Mouse (Mus musculus) spleen, adult 2 months (tissue): Measurements from ENCODE around the gene Sgpl1. TPM values are rescaled to one million over a fixed set of nuclear protein-coding genes. Genes with fewer than 3 reads are reported as not detected.

Experiments
- DNase-seq, 2 experiments: peaks; one replicate each; pipeline versions ENCODE4 v3.0.0 to v3.0.0-alpha.2; 2012 to 2021; ENCODE audit warnings: low spot score in 2 of 2, low read depth in 1 of 2
- H3K27ac ChIP-seq: fragments of 200-500 bp; 2 replicates; pipeline ENCODE4 v1.5.1; 2012; ENCODE audit warnings: low read length, inconsistent platforms; ENCODE audit not compliant: insufficient read depth
- H3K27me3 ChIP-seq: fragments of 200-500 bp; 2 replicates; pipeline ENCODE4 v1.6.1; 2012; ENCODE audit warnings: mild to moderate bottlenecking, moderate library complexity, low read length, inconsistent platforms; ENCODE audit not compliant: control insufficient read depth, insufficient read depth
- H3K36me3 ChIP-seq: fragments of 200-500 bp; 2 replicates; pipeline ENCODE4 v1.6.1; 2012; ENCODE audit warnings: mild to moderate bottlenecking, low read length, inconsistent platforms; ENCODE audit not compliant: control insufficient read depth, insufficient read depth
- H3K4me1 ChIP-seq: fragments of 200-500 bp; 2 replicates; pipeline ENCODE4 v1.6.1; 2011; ENCODE audit warnings: inconsistent platforms; ENCODE audit not compliant: control insufficient read depth, insufficient read depth, insufficient read length
- H3K4me3 ChIP-seq: fragments of 200-500 bp; 2 replicates; pipeline ENCODE4 v1.5.1; 2011; ENCODE audit warnings: mild to moderate bottlenecking, inconsistent platforms; ENCODE audit not compliant: insufficient read depth, insufficient read length; ENCODE audit errors: extremely low read depth
- CTCF ChIP-seq: fragments of 200-500 bp; IDR thresholded peaks from 2 replicates; pipeline ENCODE4 v1.5.1; 2011; ENCODE audit warnings: mild to moderate bottlenecking, inconsistent platforms; ENCODE audit not compliant: insufficient read depth, insufficient read length, insufficient replicate concordance; ENCODE audit errors: extremely low read depth
- POLR2A ChIP-seq: fragments of 200-500 bp; IDR thresholded peaks from 2 replicates; pipeline ENCODE4 v1.6.1; 2011; ENCODE audit warnings: low read depth, low read length, inconsistent platforms
- WGBS: fragments of 180-500 bp; shearing (Covaris S2); methylation state at CpG from one replicate; pipeline ENCODE4 v1.1.7; 2018; 5-methylcytosine and 5-hydroxymethylcytosine counted together
- polyA plus RNA-seq: library from polyadenylated mRNA; depleted of rRNA; stranded (reverse); fragments of >200 nt; gene quantifications from 2 replicates; pipeline ENCODE4 v1.2.3, GENCODE M21; 2012

Sgpl1 gene
- polyA plus RNA-seq, 1 experiment: 26.6 TPM

GRCm38 (mm10) chr10:61074643-61075042, 72.9 kb downstream of the Sgpl1 start:
- WGBS: 14% methylated on average over 1 of the region's 1 CpGs
- no peak for DNase-seq
- Histone ChIP-seq H3K4me1 (no peaks in the 10 kb centered on the region), H3K27ac (no peak overlapping the region), H3K36me3 (no peaks in the 10 kb centered on the region), H3K27me3 (no peaks in the 10 kb centered on the region), H3K4me3 (no peak overlapping the region)
- TF ChIP-seq CTCF: no peak

- Histone ChIP-seq H3K27me3 (no peaks in the 10 kb centered on the region), H3K4me3 (no peak overlapping the region), H3K27ac (no peak overlapping the region), H3K36me3 (no peaks in the 10 kb centered on the region), H3K4me1 (no peaks in the 10 kb centered on the region)
- TF ChIP-seq CTCF (peak; percentile 78), POLR2A (no peak)
- peak in 1 of 2 experiments; percentile 34 for DNase-seq
- WGBS: 14% methylated on average over 16 of the region's 16 CpGs
Measured at GRCm38 (mm10) chr10:61072324-61072723, 75.2 kb downstream of the Sgpl1 start.

GRCm38 (mm10) chr10:61069248-61069647, 78.3 kb downstream of the Sgpl1 start:
- DNase-seq: no peak
- TF ChIP-seq POLR2A: no peak
- no peak for TF ChIP-seq CTCF

DNA sequence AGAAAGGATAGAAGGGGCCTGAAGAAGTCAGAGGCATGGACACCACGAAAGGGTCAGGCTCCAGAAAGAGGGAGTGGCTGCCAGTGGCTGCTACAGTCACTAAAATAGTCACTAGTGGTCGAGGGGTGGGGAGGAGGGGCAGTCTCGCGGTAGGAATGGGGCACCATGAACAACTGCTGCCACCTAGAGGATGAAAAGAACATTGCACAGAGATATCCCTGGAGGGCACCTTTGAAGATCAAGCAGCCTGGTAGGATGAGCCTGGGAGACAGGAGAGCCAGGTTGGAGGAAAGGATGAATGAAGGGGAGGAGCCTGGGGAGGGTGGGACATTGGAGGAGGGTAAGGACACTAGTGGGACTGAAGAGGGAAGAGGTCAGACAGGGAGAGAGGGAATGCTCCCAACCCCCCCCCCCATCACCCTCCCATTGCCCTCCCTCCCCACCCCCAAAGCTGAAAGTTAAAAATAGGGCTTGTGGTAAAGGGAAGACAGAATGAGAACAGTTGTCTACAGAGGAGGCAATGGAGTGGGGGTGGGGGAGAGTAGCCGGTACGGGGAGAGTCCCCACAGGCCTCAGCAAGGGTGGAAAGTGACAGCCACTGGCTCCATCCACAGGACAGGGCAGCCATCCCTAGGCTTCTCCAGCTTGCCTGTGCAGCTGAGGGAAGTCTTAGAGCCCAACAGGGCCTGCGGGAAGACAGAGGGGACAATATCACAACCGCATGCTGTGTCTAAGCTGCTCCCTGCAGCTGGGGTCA, 78.9 kb downstream of the Sgpl1 start:
- 15% methylated on average over 8 of the region's 8 CpGs for WGBS
- H3K27me3 ChIP-seq: no peaks in the 10 kb centered on the region
- no peak for TF ChIP-seq POLR2A
- TF ChIP-seq CTCF: peak; percentile 46; the same call in 1 of the 2 replicates
- no peak overlapping the region for H3K4me3 ChIP-seq
- H3K4me1 ChIP-seq: no peaks in the 10 kb centered on the region
- peak; percentile 10 to 18 for DNase-seq
- H3K36me3 ChIP-seq: no peaks in the 10 kb centered on the region
- no peak overlapping the region for H3K27ac ChIP-seq

More at GRCm38 (mm10) chr10:61069248-61069647, 78.3 kb downstream of the Sgpl1 start:
- Histone ChIP-seq H3K27me3 (no peaks in the 10 kb centered on the region), H3K36me3 (no peaks in the 10 kb centered on the region), H3K4me3 (no peak overlapping the region), H3K4me1 (no peaks in the 10 kb centered on the region), H3K27ac (no peak overlapping the region)
- WGBS: 43% methylated on average over 13 of the region's 13 CpGs

- WGBS: 83% methylated on average over 13 of the region's 13 CpGs
- DNase-seq: no peak
- H3K27ac ChIP-seq: no peak overlapping the region
- no peaks in the 10 kb centered on the region for H3K36me3 ChIP-seq
- no peaks in the 10 kb centered on the region for H3K4me1 ChIP-seq
- H3K27me3 ChIP-seq: no peaks in the 10 kb centered on the region
- H3K4me3 ChIP-seq: no peak overlapping the region
- no peak for TF ChIP-seq POLR2A
- TF ChIP-seq CTCF: no peak
Measured at GRCm38 (mm10) chr10:61065287-61066005, 82.1 kb downstream of the Sgpl1 start.

DNA sequence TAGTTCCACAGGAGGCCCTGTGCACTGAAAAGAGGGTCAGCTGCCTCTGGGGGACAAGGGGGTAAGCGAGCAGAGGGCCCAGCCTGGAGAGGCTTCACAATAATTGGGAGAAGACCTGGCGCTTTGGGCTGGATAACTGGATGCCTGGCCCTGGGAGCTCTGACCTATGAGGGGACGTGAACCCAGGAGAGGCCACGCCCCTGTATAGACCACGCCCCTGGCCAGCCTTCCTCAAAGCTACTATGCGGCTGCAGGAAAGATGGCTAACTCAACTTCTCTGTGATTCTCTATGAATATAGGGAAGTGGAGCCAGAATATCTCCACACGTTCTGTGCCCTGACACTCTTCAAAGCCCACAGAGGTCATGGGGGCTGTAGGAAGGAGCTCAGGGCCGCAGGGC, 82.9 kb downstream of the Sgpl1 start:
- DNase-seq: no peak
- TF ChIP-seq CTCF (no peak), POLR2A (no peak)
- 31% methylated on average over 8 of the region's 8 CpGs for WGBS
- Histone ChIP-seq H3K27ac (no peak overlapping the region), H3K4me1 (no peaks in the 10 kb centered on the region), H3K36me3 (no peaks in the 10 kb centered on the region), H3K4me3 (no peak overlapping the region), H3K27me3 (no peaks in the 10 kb centered on the region)

- no peak overlapping the region for H3K27ac ChIP-seq
- no peak for TF ChIP-seq CTCF
- no peak for TF ChIP-seq POLR2A
- 86% methylated on average over 10 of the region's 10 CpGs for WGBS
- no peaks in the 10 kb centered on the region for H3K36me3 ChIP-seq
- H3K4me3 ChIP-seq: no peak overlapping the region
- DNase-seq: no peak
- no peaks in the 10 kb centered on the region for H3K27me3 ChIP-seq
- H3K4me1 ChIP-seq: no peaks in the 10 kb centered on the region
Measured at GRCm38 (mm10) chr10:61063271-61063864, 84.1 kb downstream of the Sgpl1 start.
